Mouse (Mus musculus): ENCODE measurements around the gene Clec2l. TPM values are rescaled to one million over a fixed set of nuclear protein-coding genes. Genes with fewer than 3 reads are reported as not detected.

The Clec2l gene
- not detected in 2 replicates for total RNA-seq (2017)

- peak; percentile 61 for ATAC-seq (replicated peaks; ENCODE audit: low read depth, poor library complexity, severe bottlenecking)
Measured at GRCm38 (mm10) chr6:38662714-38663615, at the start of gene Clec2l. Clec2l (plus strand) TSS chr6:38663069.

DNA sequence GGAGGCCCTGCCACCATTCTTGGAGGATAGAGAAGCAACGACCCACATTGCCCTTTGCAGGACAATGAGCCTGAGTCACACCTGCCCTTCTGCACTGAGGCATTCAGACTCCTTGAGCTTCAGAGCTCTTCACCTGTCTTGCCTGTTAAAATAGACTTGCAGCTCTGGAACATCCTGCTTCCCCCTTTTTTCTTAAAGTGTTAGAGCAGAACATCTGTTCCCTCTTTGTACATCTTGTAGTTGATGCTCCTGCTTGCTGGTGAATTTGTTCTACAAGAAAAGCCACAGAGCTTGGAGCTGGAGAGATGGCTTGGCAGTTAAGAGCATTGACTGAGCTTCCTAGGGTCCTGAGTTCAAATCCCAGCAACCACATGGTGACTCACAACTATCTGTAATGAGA, 40.5 kb upstream of the Clec2l start:
- no peak for ATAC-seq (replicated peaks; ENCODE audit: low read depth, poor library complexity, severe bottlenecking)

DNA sequence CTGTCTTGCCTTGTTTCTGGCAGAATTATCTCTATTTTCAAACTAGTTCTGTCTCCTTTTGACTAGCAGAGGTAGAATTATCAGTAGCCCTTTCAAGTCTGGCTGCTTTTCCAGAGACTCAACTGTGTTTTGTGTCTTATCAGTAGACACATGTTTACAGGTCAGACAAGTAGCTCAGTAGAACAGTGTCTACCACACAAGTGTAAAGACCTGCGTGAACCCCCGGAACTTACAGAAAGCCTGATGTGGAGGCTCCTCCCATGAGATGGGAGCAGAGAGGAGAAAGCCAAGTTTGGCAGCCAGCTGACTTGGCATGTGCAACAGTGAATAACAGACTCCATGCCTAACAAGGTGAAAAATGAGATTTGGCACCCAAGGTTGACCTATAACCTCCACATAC, 39.4 kb upstream of the Clec2l start:
- ATAC-seq (replicated peaks; ENCODE audit: low read depth, poor library complexity, severe bottlenecking) = peak; percentile 64; the same call in 1 of the 2 replicates

DNA sequence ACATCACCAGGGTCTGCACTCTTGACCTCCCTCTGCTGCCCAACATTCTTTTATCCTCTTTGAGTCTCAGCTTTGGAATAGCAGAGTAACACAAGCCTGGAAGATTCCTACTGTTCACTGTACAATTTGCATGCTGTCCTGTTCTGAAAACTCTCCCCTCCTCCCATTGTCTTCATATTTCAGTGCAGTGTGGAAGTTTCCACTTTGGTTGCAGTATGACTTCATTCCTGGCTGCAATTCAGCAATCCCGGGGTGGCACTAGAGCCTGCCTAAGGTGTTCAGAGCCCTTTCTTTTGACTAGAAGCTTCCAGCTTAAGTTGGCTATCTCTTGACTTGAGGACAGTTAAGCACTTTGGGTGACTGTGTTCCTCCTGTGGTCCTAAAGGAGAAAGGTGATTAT, 38.4 kb upstream of the Clec2l start:
- ATAC-seq (replicated peaks; ENCODE audit: low read depth, poor library complexity, severe bottlenecking) = no peak

GRCm38 (mm10) chr6:38626086-38626485, 36.8 kb upstream of the Clec2l start:
- ATAC-seq (replicated peaks; ENCODE audit: low read depth, poor library complexity, severe bottlenecking) = no peak

- no peak for ATAC-seq (replicated peaks; ENCODE audit: low read depth, poor library complexity, severe bottlenecking)
Measured at GRCm38 (mm10) chr6:38627081-38627480, 35.8 kb upstream of the Clec2l start.

- ATAC-seq (replicated peaks; ENCODE audit: low read depth, poor library complexity, severe bottlenecking) = no peak
Measured at GRCm38 (mm10) chr6:38627486-38627885, 35.4 kb upstream of the Clec2l start.

DNA sequence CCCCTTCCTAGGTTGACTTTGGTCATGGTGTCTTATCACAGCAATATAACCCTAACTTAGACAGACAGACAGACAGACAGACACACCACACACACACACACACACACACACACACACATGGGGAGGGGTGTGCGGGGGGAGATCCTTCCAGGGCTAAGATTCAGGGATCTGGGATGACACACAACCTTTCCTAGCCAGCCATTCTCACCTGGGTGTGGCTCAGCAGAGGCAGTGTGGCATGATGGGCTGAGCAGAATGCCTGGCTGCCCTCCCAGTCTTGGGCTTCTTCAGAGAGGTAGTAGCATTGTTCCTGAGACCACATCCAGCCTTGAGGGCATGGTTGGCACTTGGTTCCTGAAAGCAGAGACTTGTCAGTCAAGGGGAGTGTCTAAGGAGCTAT, 33.3 kb upstream of the Clec2l start:
- no peak for ATAC-seq (replicated peaks; ENCODE audit: low read depth, poor library complexity, severe bottlenecking)

DNA sequence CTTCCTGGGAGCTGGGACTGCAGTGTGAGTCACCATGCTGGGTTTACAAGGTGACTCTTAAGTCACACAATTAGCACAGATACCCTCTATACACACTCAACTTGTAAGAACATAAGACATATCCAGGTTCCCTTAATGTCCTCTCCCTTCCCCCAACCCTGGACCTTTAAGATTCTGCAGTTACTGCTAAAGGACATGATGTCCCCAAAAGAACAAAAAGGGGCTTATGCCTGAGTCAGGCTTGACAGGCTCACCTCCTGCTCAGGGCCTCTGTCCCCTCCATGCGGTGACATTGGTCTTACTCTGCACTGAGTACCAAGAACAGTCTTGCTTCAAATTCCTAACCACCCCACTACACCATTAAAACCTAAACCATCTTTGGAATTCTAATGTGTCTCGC, 30.0 kb upstream of the Clec2l start:
- no peak for ATAC-seq (replicated peaks; ENCODE audit: low read depth, poor library complexity, severe bottlenecking)

GRCm38 (mm10) chr6:38634461-38634860, 28.4 kb upstream of the Clec2l start:
- ATAC-seq (replicated peaks; ENCODE audit: low read depth, poor library complexity, severe bottlenecking) = no peak

DNA sequence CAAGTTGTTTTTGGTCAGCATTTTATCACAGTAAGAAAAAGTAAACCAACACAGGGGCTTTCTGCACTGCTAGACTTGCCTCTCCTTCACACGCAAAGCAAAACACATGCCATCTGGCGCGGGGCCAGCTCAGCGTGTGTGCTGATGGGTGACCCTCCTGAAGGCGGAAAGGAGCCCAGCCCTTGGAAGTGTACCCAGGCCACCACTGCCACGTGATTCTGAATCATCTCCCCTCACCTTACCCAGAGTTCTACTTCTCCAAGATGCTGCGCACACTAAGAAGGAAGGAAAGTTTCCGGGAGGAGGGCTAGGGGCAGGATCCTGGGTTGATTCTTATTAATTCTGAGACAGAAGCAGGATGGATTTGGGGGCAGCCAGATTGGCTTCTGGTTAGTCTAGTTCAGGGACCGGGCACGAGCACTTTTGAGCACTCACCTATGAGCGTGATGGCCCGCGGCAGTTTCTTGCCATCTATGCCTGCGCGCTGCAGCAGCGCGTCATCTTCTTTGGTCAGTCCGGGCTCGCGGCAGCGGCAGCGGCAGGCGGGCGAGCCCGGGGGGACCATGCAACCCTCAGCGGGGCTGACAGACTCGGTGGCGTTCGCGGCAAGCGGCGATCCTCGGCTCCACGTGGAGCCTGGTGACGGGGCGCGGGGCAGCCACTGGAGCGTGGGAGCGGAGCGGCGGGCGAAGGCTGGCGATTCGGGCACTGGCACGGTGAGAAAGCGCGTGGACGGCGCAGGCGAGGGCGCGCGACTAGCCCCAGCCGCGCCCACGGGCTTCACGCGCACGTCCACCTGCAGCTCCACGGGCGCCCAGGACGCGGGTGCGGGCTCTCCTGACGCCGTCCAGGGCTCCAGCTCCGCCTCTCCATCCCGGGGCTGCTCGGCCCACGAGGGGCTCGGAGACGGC, 26.7 kb upstream of the Clec2l start:
- 0 out of 2 replicates have a peak, but pooled peaks have one; percentile 20 for ATAC-seq (replicated peaks; ENCODE audit: low read depth, poor library complexity, severe bottlenecking)

DNA sequence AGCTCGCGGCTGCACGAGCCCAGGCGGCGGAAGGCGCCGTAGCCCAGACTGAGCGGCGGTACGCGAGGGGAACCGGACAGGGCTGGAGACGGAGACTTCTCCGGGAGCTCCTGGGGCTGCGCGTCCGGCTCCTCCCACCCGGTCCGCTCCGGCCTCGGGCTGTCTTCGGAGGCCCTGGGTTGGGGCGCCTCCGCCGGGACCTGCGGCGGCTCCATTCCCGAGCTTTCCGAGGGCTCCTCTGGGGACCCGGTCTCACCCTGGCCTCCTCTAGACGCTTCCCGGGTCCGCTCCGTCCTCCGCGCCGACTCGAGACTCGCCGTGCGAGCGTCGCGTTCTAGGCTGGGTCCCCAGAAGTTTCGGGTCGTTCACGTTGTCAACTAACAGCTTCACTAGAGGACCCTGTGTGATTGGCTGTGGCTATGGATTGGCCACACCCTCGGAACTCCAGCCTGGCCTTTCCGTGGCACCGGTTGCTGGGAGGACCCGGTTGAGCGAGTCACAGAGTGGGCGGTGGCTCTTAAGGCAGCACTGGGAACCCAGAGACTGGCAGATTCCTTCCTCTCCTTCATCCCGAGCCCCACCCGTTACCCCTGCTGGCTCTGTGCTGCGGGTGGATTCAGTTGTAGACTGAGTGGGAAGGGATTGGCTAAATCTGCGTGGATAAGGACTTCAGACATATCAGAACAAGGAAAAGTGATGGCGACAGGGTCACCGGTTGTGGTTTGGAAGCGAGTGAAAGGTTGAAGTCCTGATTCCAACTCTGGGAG, 25.8 kb upstream of the Clec2l start, which contains the start of gene Klrg2:
TSS of gene Klrg2 (minus strand) at position 391 of the 767 bp plus-strand sequence.
- ATAC-seq (replicated peaks; ENCODE audit: low read depth, poor library complexity, severe bottlenecking) = peak; percentile 30

DNA sequence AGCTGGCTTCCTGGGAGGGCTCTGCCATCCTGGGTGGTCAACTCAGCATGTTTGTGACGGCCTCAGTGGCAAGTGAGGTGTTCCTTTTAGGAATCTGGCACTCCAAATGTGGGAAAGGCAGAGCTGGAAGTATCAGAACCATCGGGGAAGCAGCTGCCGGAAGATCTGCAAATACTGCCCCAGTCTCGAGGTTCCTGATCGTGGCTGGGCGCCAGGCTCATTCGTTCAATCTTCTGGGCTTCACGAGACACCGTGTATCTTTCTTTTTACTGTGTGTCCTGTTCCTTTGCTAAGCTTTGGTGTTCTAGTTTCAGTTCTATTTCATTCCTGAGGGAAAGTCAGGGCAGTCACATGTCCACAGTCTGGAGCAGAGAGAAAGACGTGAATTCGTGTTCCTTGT, 22.5 kb upstream of the Clec2l start:
- ATAC-seq (replicated peaks; ENCODE audit: low read depth, poor library complexity, severe bottlenecking) = no peak

DNA sequence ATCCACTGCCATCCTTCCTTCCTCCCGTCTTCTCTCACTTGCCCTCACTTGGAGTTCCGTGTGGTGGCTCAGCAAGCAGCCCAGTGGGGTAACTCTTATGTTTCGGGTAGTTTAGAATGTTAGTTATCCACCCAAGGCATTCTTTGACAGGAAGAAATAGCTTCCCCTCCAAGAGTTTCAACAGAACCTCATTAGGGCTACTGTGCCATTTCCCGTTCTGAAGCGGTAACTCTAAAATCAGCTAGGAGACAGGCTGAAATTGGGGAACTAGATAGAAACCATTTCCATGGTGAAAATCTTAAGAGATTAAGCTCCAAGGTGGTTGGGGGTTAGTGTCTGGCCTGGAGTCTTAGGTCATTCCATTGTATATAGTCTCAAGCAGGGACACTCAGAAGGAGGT, 21.6 kb upstream of the Clec2l start:
- ATAC-seq (replicated peaks; ENCODE audit: low read depth, poor library complexity, severe bottlenecking) = peak; percentile 51

- ATAC-seq (replicated peaks; ENCODE audit: low read depth, poor library complexity, severe bottlenecking) = peak; percentile 55
Measured at GRCm38 (mm10) chr6:38641645-38642044, 21.2 kb upstream of the Clec2l start.

DNA sequence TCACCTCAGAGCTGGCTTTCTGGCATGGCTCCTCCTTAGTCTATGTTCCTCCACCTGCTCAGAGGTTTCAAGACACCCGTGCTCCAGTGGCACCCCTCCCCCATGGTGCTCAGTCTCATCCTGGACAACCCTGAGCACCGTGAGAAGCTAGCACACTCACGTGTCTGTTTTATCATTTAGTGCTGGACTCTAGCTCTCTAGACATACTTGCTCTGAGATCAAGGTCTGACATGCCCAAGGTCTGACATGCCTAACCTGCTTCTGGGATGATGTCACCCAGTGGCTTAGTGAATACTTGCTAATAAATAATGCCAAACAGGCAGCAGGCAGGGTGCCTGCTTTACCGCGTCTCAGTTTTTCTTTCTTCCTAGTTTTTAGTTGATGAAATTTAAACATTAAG, 20.3 kb upstream of the Clec2l start:
- ATAC-seq (replicated peaks; ENCODE audit: low read depth, poor library complexity, severe bottlenecking) = no peak

- ATAC-seq (replicated peaks; ENCODE audit: low read depth, poor library complexity, severe bottlenecking) = no peak
Measured at GRCm38 (mm10) chr6:38643039-38643438, 19.8 kb upstream of the Clec2l start.

- 0 out of 2 replicates have a peak, but pooled peaks have one; percentile 34 for ATAC-seq (replicated peaks; ENCODE audit: low read depth, poor library complexity, severe bottlenecking)
Measured at GRCm38 (mm10) chr6:38649545-38649944, 13.3 kb upstream of the Clec2l start.

DNA sequence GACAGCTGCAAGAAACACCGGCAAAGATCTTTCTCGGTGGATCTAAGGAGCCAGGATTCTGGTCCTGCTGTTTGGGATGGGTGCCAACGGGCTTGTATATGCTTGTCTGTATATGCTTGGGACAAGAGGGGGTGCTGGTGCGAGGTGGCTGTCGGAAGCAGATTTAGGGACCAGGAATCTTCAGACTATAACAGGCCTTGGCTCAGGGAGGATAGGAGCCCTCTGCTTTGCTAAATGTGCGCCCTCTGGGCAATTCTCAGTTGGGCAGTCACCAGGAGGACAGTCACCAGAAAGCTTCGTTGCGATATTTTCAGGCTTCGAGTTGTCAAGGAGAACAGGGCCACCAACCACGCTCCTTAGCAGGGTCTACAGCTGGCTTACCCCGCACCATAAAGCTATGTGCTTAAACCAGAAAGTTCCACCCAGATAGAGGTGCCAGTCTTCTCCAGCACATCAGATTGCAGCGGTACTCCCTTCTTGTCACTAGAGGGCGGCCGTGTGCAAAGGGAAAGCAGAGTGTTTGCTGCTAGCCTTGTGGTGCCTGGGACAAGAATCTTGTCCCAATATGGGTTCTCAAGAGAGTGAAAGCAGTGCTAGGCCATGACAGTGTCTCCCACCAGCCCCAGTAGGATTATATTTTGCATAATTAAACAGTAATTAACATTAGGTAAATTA, 12.5 kb upstream of the Clec2l start:
- ATAC-seq (replicated peaks; ENCODE audit: low read depth, poor library complexity, severe bottlenecking) = peak; percentile 96

All from common myeloid progenitor, adult 5-6 weeks (primary cell).